7 mouse cellular contexts compared by ENCODE assay signal in the genomic region with DNA sequence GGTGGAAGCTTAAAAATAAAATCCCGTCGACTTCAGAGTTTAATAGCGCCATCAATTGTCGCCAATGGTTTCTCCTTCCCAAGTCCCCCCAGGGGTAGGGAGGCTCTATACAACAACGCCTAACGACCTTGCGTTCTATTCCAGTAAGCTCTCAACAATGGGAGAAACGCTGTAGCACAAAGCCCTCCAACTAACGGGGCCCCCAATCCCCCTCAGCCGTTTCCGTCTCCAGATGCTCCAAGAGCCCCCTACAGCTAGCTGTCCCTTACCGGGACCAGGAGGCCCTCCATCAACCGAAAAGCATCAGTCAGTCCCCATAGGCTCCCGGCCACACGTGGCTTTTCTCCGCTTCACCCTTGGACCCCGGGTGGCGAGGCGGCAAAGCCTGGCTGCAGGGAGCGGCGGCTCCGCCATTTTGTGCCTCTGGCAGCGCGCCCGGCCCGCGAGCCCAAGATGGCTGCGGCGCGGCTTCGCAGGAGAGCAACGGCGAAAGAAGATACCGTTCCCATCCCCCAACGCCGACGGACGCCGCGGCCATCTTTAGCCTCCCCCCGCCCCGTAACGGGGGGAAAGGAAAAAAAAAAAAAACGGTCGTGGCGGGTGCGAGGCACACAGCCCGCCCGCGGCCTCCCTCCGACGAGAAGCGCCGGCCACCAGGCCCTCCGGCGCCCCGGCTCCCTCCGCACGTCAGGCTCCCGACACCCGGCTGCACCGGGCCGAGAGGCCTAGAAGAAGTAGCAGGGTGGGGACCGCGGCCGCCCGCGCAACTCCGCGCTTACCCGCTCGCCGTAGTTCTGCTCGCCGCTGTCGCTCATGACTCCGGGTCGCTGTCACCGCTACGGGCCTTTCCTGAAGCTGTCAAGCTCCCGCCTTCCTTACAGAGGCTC. TPM values are rescaled to one million over a fixed set of nuclear protein-coding genes. Genes with fewer than 3 reads are reported as not detected.
DNase-seq lines count a peak whose midpoint lies in the region; ATAC-seq and TF ChIP-seq lines count a peak whose summit lies in the region.

No protein-coding gene starts in this region.

- TF ChIP-seq CTCF in small intestine, adult 2 months (IDR thresholded peaks at IDR 0.05; ENCODE audit: extremely low read depth, insufficient read length, insufficient replicate concordance, low read depth, low read length), result no peak

- H3K4me1 ChIP-seq in limb, embryonic 10.5 days, result peaks cover 17% of the 10 kb centered on the region
- H3K4me1 ChIP-seq in midbrain, embryonic 12.5 days, result peaks cover 19% of the 10 kb centered on the region
- H3K4me1 ChIP-seq in small intestine, adult 2 months (ENCODE audit: control insufficient read depth, insufficient read depth, insufficient read length, low read length), result peaks cover 3% of the 10 kb centered on the region; the same call in 1 of the 2 replicates

- WGBS in limb, embryonic 10.5 days, result under 1% methylated on average over 81 of the region's 81 CpGs
- under 1% methylated on average over 66 of the region's 81 CpGs for WGBS in midbrain, embryonic 12.5 days
- under 1% methylated on average over 77 of the region's 81 CpGs for WGBS in small intestine, adult 2 months

- peaks cover 21% of the 10 kb centered on the region for H3K36me3 ChIP-seq in limb, embryonic 10.5 days
- no peaks in the 10 kb centered on the region for H3K36me3 ChIP-seq in midbrain, embryonic 12.5 days
- H3K36me3 ChIP-seq in small intestine, adult 2 months (ENCODE audit: control insufficient read depth, insufficient read depth, low read length), result no peaks in the 10 kb centered on the region

- peak overlapping the region; percentile 86 for H3K9ac ChIP-seq in midbrain, embryonic 12.5 days (replicated peaks)

- DNase-seq in adrenal gland, postnatal 10 days, result peak; percentile 93
- peak; percentile 80 for DNase-seq in embryo, embryonic 9.5 days (ENCODE audit: extremely low spot score)
- peak; percentile 75 for DNase-seq in kidney, adult 11 months
- peak; percentile 90 for DNase-seq in limb, embryonic 10.5 days (ENCODE audit: low spot score)

- ATAC-seq in granulocyte monocyte progenitor cell, adult 5-6 weeks (replicated peaks; ENCODE audit: poor library complexity, severe bottlenecking), result peak; percentile 52
- ATAC-seq in midbrain, embryonic 12.5 days (ENCODE audit: low FRiP score, low read depth), result peak; percentile 75

- no peaks in the 10 kb centered on the region for H3K27me3 ChIP-seq in limb, embryonic 10.5 days (ENCODE audit: low read depth, poor library complexity, severe bottlenecking)
- no peaks in the 10 kb centered on the region for H3K27me3 ChIP-seq in midbrain, embryonic 12.5 days
- no peaks in the 10 kb centered on the region for H3K27me3 ChIP-seq in small intestine, adult 2 months (ENCODE audit: control insufficient read depth, insufficient read depth, low read length)

- peak overlapping the region; percentile 82 for H3K4me2 ChIP-seq in midbrain, embryonic 12.5 days (replicated peaks)

- H3K4me3 ChIP-seq in limb, embryonic 10.5 days, result peak overlapping the region; percentile 97
- H3K4me3 ChIP-seq in midbrain, embryonic 12.5 days, result peak overlapping the region; percentile 75
- peak overlapping the region; percentile 78 for H3K4me3 ChIP-seq in small intestine, adult 2 months (ENCODE audit: low read depth, low read length)

- H3K9me3 ChIP-seq in limb, embryonic 10.5 days (replicated peaks), result no peaks in the 10 kb centered on the region
- H3K9me3 ChIP-seq in midbrain, embryonic 12.5 days, result no peaks in the 10 kb centered on the region

- no peak; the same call in 1 of the 2 replicates for TF ChIP-seq POLR2A in small intestine, adult 2 months (IDR thresholded peaks at IDR 0.05; ENCODE audit: low read depth, low read length)

- peak overlapping the region; percentile 98 for H3K27ac ChIP-seq in limb, embryonic 10.5 days
- H3K27ac ChIP-seq in midbrain, embryonic 12.5 days (replicated peaks), result peak overlapping the region; percentile 96
- peak overlapping the region; percentile 93 for H3K27ac ChIP-seq in small intestine, adult 2 months (ENCODE audit: insufficient read depth, low read depth, low read length)

RNA-seq across cellular contexts. Expression of gene Tra2b, which starts 0.6 kb away (rescaled TPM):
- 100 to 1,000 TPM; 107 to 109 TPM for total RNA-seq in adrenal gland, postnatal 10 days (2021)
- total RNA-seq in granulocyte monocyte progenitor cell, adult 5-6 weeks (2014; fragmentation: Nextera tagmentation), result 256 and 259 TPM in 2 replicates
- 564 and 655 TPM in 2 replicates for total RNA-seq in granulocyte monocyte progenitor cell, adult 5-6 weeks (2017)
- polyA plus RNA-seq in limb, embryonic 10.5 days (2016; fragmentation: Nextera tagmentation; extraction: Ambion mirVana), result 510 and 520 TPM in 2 replicates
- 417 and 418 TPM in 2 replicates for polyA plus RNA-seq in midbrain, embryonic 12.5 days (2016; fragmentation: Nextera tagmentation; extraction: Ambion mirVana)
- 6.2 and 8.9 TPM in 2 replicates for polyA plus RNA-seq in small intestine, adult 2 months (2012; rRNA removed)

Comparison
In these comparisons a context has a peak if more than half of its experiments do, and no peak if none do; other contexts are left out.
1. Peak in every context shown above with its lines: DNase-seq, ATAC-seq, H3K4me3 ChIP-seq and H3K27ac ChIP-seq.
2. RNA of gene Tra2b, which starts 0.6 kb away (polyA plus RNA-seq): 510 to 520 TPM in limb, embryonic 10.5 days and 417 to 418 TPM in midbrain, embryonic 12.5 days; 6.2 to 8.9 TPM in small intestine, adult 2 months; every median in the first group is over 10 times any median in the second.